ENCODE assay signal across 1 mouse cellular context in the genomic region with DNA sequence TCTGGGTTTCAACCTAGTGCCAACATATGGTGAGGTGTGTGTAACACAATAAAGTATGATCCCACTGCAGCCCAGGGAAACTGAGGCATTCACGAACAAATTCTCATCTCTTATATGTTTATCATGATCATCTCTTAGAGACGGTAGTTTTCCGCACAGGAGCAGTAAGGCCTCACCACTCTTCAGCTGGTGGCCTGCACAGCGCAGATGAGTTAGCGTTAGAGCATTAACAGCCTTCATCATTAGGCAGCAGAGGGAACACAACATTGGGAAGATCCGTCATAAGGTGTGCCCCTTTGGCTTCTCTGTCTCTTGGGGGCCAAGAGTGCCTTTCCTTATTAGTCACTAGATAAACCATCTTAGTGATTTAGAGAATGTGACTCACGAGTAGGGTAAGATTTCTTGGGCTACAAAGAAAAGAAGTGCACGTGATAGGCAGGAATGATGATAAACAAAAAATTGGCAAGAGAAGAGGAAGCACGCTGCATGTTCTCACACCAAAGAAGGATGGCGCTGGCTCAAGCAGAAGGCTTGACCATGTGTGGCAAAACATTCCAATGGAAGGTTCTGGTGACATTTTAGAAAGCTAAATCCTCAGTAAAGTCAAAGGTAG.
TF ChIP-seq lines count a peak whose summit lies in the region.

No protein-coding gene starts in this region.

TF ChIP-seq in MEL, 35 proteins besides CTCF, POLR2A, EP300 and RAD21:
- TF ChIP-seq USF1 (IDR thresholded peaks at IDR 0.05; ENCODE audit: low read depth, low read length) (no peak), MEF2A (IDR thresholded peaks at IDR 0.05; ENCODE audit: extremely low read depth, insufficient replicate concordance, low read depth, low read length, poor library complexity, severe bottlenecking) (no peak), NRF1 (IDR thresholded peaks at IDR 0.05; ENCODE audit: insufficient read depth, low read depth, low read length, poor library complexity, severe bottlenecking) (no peak), CHD2 (IDR thresholded peaks at IDR 0.05; ENCODE audit: low read length) (no peak), ZMIZ1 (IDR thresholded peaks at IDR 0.05; ENCODE audit: low read depth, low read length) (no peak)
